Mouse (Mus musculus) cerebellum, postnatal 4 days (tissue): ENCODE measurements around the gene Fance.
"Not testable (repeated sequence)": the region's sequence is repeated elsewhere in the genome, so short reads cannot be mapped to it uniquely, and the experiment has no call there.

Experiments
- DNase-seq, 2 experiments: peaks; one replicate each; pipeline ENCODE4 v3.0.0; 2022; ENCODE audit warnings: low spot score in 2 of 2, mixed read lengths in 1 of 2

The Fance gene

DNA sequence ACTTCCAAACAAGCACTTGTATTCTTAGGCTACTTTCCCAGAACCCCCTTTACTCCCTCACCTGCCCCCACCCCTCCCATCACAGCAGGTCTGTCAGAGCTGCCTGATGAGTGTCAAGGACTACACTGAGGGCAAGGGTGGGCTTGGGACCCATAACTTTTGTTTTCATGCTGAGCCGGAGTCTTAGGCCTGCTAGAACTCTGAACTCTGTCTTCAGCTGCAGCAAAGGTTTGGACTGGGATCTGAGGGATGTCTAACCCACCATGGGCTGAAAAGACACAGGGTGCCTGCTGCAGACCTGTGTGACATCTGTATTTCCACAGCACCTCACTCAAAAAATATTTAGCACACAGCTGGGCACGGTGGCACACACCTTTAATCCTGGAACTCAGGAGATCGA, 13.6 kb downstream of the Fance start:
- DNase-seq = no peak

DNA sequence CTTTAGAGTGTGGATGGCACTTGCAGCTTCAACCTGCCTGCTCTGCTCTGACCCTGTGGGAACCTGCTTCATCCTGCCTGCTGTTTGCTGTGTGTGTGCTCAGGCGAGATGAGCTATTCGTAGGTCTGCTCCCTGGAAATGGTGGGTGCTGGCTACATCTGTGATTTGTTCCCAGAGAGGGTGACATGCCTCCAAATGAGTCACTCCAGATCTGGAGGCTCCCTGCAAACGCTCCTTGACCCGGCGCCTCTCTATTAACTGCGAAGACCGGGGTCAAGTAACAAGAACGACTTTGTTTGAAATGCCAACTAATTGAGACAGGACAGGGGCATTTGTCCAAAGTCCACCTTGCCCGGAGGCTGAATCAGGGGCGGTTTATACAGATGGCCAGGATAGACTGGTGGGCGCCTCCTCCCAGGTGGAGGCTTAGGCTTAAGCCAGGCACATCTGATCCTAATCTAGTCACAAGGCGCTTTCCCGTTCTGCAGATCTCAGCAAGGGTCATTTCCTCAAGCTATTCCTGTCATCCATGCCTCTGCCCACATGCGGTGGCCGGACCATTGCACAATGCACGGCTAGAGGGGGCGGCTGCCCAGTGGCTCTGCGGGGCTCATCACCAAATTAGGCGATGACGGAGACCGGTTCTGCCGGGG, 14.5 kb downstream of the Fance start:
- no peak for DNase-seq

- DNase-seq = peak; percentile 97 to 99
These were observed 15.1 kb downstream of the Fance start, which contains the start of gene Rpl10a for GRCm38 (mm10) chr17:28328366-28328928. Gene Rpl10a, plus strand, starts transcription at chr17:28328471.

- no peak for DNase-seq
These were observed 15.6 kb downstream of the Fance start for GRCm38 (mm10) chr17:28328946-28329345.

GRCm38 (mm10) chr17:28329503-28330231, 16.3 kb downstream of the Fance start:
- no peak for DNase-seq

- no peak for DNase-seq
These were observed 16.9 kb downstream of the Fance start for GRCm38 (mm10) chr17:28330232-28330546.

GRCm38 (mm10) chr17:28330590-28330989, 17.3 kb downstream of the Fance start:
- not testable (repeated sequence) for DNase-seq

- no peak for DNase-seq
These were observed 18.2 kb downstream of the Fance start for GRCm38 (mm10) chr17:28331241-28332112.

DNA sequence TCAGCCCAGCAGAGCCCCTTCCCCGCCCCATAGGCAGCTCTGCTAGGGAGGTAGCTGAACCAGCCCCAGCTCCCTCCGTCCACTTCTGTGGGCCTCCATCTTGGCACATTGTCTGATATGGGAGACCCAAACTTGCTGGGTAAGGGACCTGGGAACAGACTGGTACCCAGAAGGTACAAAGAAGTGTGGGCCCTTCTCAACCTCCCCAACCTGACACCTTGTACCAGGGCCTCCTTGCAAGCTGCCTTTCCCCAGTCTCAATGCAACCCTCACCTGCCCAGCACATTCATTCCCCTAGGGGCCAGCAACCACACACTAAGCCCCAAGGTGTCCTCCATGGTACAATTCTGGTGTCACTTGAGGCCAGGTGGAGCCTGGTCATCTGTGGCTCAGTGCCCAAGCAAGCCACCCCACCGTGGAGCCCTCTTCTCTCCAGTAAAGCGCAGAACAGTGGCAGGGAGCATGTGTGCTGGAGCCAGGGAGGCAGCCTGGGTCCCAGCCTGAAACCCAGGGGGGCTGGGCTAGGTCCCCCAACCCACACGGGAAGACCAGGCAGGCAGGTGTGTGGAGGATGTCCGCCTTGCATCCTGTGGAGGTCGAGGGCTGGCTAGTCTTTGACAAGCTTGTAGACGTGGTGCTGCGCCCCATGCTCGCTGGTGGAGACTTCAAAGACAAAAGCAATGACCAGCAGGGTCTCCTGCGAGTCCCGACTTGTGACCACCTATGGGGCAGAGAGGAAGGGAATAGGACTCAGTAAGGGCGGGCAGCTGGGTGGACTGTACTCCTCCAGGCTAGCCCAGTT, 19.0 kb downstream of the Fance start:
- no peak for DNase-seq

GRCm38 (mm10) chr17:28332915-28333546, 19.7 kb downstream of the Fance start:
- no peak for DNase-seq

DNA sequence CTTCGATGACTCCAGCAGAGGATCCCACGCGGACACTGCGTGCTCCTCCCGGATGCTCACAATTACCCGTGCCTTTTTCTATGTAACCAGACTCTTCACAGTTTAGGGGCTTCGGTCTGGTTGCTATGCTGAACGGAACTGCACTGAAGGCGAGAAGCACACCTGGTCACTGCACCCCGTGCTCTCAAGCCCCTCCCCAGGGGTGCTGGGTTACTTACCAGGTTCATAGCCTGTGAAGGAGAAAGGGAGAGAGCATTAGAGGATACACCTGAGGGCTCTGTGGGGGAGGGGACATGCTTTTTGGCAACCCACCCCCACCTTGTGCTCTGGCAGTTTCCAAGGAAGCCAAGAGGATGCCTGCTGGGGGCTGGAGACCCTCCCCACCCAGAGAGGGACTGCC, 21.9 kb downstream of the Fance start:
- DNase-seq = no peak

DNA sequence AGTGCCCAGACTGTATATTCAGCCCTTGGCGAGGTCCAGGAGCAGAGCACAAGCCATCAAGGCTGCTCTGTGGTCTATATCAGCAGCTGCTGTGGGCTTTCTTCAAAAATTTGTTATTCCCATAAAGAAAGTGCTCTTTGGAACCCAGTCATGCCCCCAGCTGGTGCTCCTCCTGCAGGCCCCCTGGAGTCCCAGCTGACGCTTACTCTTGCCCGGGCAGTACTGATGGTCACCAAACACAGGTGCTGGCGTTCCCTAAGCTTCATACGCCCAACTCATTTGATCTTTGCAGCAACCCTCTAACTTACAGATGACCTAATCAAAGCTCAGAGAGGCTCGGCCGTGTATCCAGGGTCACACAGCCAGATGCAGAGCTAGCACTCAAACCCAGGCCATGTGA, 24.2 kb downstream of the Fance start:
- DNase-seq = no peak

GRCm38 (mm10) chr17:28340578-28340977, 27.3 kb downstream of the Fance start:
- DNase-seq = no peak

- peak; percentile 66 to 85 for DNase-seq
These were observed 27.8 kb downstream of the Fance start for GRCm38 (mm10) chr17:28341091-28341490.

GRCm38 (mm10) chr17:28344050-28344607, 30.8 kb downstream of the Fance start:
- DNase-seq = no peak

- no peak for DNase-seq
These were observed 31.4 kb downstream of the Fance start for GRCm38 (mm10) chr17:28344670-28345069.

- DNase-seq = no peak
These were observed 32.0 kb downstream of the Fance start for GRCm38 (mm10) chr17:28345271-28345721.

GRCm38 (mm10) chr17:28345882-28346281, 32.6 kb downstream of the Fance start:
- no peak for DNase-seq

GRCm38 (mm10) chr17:28347327-28347726, 34.0 kb downstream of the Fance start:
- no peak for DNase-seq

DNA sequence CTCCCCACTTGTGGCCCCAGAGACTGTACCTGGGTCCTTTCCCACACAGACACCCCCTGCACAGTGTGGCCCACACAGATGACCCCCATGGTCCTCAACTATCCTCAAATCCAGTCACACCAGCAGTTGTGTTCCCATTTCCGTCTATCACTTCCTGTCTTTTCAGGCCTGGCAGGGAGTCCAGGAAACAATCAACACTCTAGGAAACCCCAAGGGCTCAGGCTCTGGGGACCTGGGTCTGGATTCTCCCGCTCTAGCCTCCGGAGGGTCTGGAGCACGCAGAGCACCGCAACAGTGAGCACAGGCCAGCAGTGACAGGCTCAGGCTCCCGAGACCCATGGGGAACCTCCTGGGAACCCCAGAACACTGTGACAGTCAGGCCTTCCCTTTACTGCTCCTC, 34.9 kb downstream of the Fance start:
- DNase-seq = no peak
